Mouse (Mus musculus): ENCODE data around the gene Fuca1. TPM values are rescaled to one million over a fixed set of nuclear protein-coding genes. Genes with fewer than 3 reads are reported as not detected.

Gene Fuca1
- polyA plus RNA-seq, 1 experiment, result 43.5 TPM

- no peaks in the 10 kb centered on the region for H3K27me3 ChIP-seq (ENCODE audit: control insufficient read depth, insufficient read depth, low read length)
- no peaks in the 10 kb centered on the region for H3K36me3 ChIP-seq (ENCODE audit: control insufficient read depth, insufficient read depth, low read length)
- TF ChIP-seq POLR2A (IDR thresholded peaks at IDR 0.05; ENCODE audit: control insufficient read depth, extremely low read depth, insufficient read depth, low read length, poor library complexity) (no peak), CTCF (IDR thresholded peaks at IDR 0.05; ENCODE audit: borderline replicate concordance, control insufficient read depth, extremely low read depth, insufficient read depth, low read length, poor library complexity) (no peak)
- H3K4me1 ChIP-seq (replicated peaks; ENCODE audit: control insufficient read depth, insufficient read depth, low read length), result peaks cover 27% of the 10 kb centered on the region
- no peak overlapping the region for H3K27ac ChIP-seq (ENCODE audit: control insufficient read depth, insufficient read depth, low read length)
- H3K4me3 ChIP-seq (ENCODE audit: control insufficient read depth, insufficient read depth, low read length), result no peak overlapping the region
- DNase-seq, result no peak
- whole genome bisulfite sequencing, result 93% methylated on average over 6 of the region's 6 CpGs
These were observed 38.5 kb upstream of the Fuca1 start for GRCm38 (mm10) chr4:135882023-135882422.

DNA sequence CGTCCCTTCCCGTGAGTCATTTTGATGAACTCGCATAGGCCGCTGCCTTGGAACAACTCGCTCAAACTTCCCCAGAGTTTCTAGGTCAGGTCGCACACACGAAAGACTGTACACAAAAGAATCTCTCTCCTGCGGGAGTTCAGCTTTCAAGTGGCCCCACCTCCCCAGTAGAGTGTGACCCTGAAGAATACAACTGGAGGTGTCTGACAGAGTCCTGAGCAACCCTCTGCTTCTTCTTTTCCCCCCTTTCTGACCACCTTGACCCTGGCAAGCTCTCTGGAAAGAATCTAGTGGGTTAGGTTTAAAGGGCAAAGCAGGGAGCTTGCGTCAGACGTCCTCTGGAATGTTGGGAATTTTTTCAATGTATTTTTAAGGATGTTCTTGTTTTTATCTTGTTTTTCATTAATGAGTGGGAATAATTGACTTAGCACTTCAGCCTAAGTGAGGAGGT is 37.1 kb upstream of the Fuca1 start:
- H3K27ac ChIP-seq (ENCODE audit: control insufficient read depth, insufficient read depth, low read length), result peak overlapping the region; percentile 51
- no peaks in the 10 kb centered on the region for H3K36me3 ChIP-seq (ENCODE audit: control insufficient read depth, insufficient read depth, low read length)
- peaks cover 26% of the 10 kb centered on the region for H3K4me1 ChIP-seq (replicated peaks; ENCODE audit: control insufficient read depth, insufficient read depth, low read length)
- TF ChIP-seq CTCF (IDR thresholded peaks at IDR 0.05; ENCODE audit: borderline replicate concordance, control insufficient read depth, extremely low read depth, insufficient read depth, low read length, poor library complexity), result no peak
- no peak for TF ChIP-seq POLR2A (IDR thresholded peaks at IDR 0.05; ENCODE audit: control insufficient read depth, extremely low read depth, insufficient read depth, low read length, poor library complexity)
- WGBS, result 55% methylated on average over 10 of the region's 10 CpGs
- no peaks in the 10 kb centered on the region for H3K27me3 ChIP-seq (ENCODE audit: control insufficient read depth, insufficient read depth, low read length)
- H3K4me3 ChIP-seq (ENCODE audit: control insufficient read depth, insufficient read depth, low read length), result no peak overlapping the region
- no peak for DNase-seq

- DNase-seq, result no peak
- 33% methylated on average over 7 of the region's 7 CpGs for WGBS
These were observed 36.5 kb upstream of the Fuca1 start for GRCm38 (mm10) chr4:135883881-135884516.

GRCm38 (mm10) chr4:135884531-135884930 is 36.0 kb upstream of the Fuca1 start:
- Histone ChIP-seq H3K4me1 (replicated peaks; ENCODE audit: control insufficient read depth, insufficient read depth, low read length) (peaks cover 26% of the 10 kb centered on the region), H3K4me3 (ENCODE audit: control insufficient read depth, insufficient read depth, low read length) (no peak overlapping the region), H3K27me3 (ENCODE audit: control insufficient read depth, insufficient read depth, low read length) (no peaks in the 10 kb centered on the region), H3K27ac (ENCODE audit: control insufficient read depth, insufficient read depth, low read length) (peak overlapping the region; percentile 68), H3K36me3 (ENCODE audit: control insufficient read depth, insufficient read depth, low read length) (no peaks in the 10 kb centered on the region)
- TF ChIP-seq POLR2A (IDR thresholded peaks at IDR 0.05; ENCODE audit: control insufficient read depth, extremely low read depth, insufficient read depth, low read length, poor library complexity) (no peak), CTCF (IDR thresholded peaks at IDR 0.05; ENCODE audit: borderline replicate concordance, control insufficient read depth, extremely low read depth, insufficient read depth, low read length, poor library complexity) (no peak)
- no peak for DNase-seq
- 88% methylated on average over 6 of the region's 6 CpGs for WGBS

More at GRCm38 (mm10) chr4:135883881-135884516, 36.5 kb upstream of the Fuca1 start:
- no peak for TF ChIP-seq POLR2A (IDR thresholded peaks at IDR 0.05; ENCODE audit: control insufficient read depth, extremely low read depth, insufficient read depth, low read length, poor library complexity)
- TF ChIP-seq CTCF (IDR thresholded peaks at IDR 0.05; ENCODE audit: borderline replicate concordance, control insufficient read depth, extremely low read depth, insufficient read depth, low read length, poor library complexity), result no peak
- peaks cover 26% of the 10 kb centered on the region for H3K4me1 ChIP-seq (replicated peaks; ENCODE audit: control insufficient read depth, insufficient read depth, low read length)
- peak overlapping the region; percentile 68 for H3K27ac ChIP-seq (ENCODE audit: control insufficient read depth, insufficient read depth, low read length)
- no peaks in the 10 kb centered on the region for H3K36me3 ChIP-seq (ENCODE audit: control insufficient read depth, insufficient read depth, low read length)
- no peak overlapping the region for H3K4me3 ChIP-seq (ENCODE audit: control insufficient read depth, insufficient read depth, low read length)
- H3K27me3 ChIP-seq (ENCODE audit: control insufficient read depth, insufficient read depth, low read length), result no peaks in the 10 kb centered on the region

- no peaks in the 10 kb centered on the region for H3K36me3 ChIP-seq (ENCODE audit: control insufficient read depth, insufficient read depth, low read length)
- no peak for DNase-seq
- H3K4me1 ChIP-seq (replicated peaks; ENCODE audit: control insufficient read depth, insufficient read depth, low read length), result peaks cover 26% of the 10 kb centered on the region
- no peak overlapping the region for H3K27ac ChIP-seq (ENCODE audit: control insufficient read depth, insufficient read depth, low read length)
- no peak for TF ChIP-seq POLR2A (IDR thresholded peaks at IDR 0.05; ENCODE audit: control insufficient read depth, extremely low read depth, insufficient read depth, low read length, poor library complexity)
- no peak for TF ChIP-seq CTCF (IDR thresholded peaks at IDR 0.05; ENCODE audit: borderline replicate concordance, control insufficient read depth, extremely low read depth, insufficient read depth, low read length, poor library complexity)
- 92% methylated on average over 12 of the region's 12 CpGs for WGBS
- H3K27me3 ChIP-seq (ENCODE audit: control insufficient read depth, insufficient read depth, low read length), result no peaks in the 10 kb centered on the region
- H3K4me3 ChIP-seq (ENCODE audit: control insufficient read depth, insufficient read depth, low read length), result no peak overlapping the region
These were observed 34.9 kb upstream of the Fuca1 start for GRCm38 (mm10) chr4:135885676-135886075.

GRCm38 (mm10) chr4:135886184-135886583 is 34.4 kb upstream of the Fuca1 start:
- Histone ChIP-seq H3K27ac (ENCODE audit: control insufficient read depth, insufficient read depth, low read length) (no peak overlapping the region), H3K27me3 (ENCODE audit: control insufficient read depth, insufficient read depth, low read length) (no peaks in the 10 kb centered on the region), H3K36me3 (ENCODE audit: control insufficient read depth, insufficient read depth, low read length) (no peaks in the 10 kb centered on the region), H3K4me1 (replicated peaks; ENCODE audit: control insufficient read depth, insufficient read depth, low read length) (peaks cover 26% of the 10 kb centered on the region), H3K4me3 (ENCODE audit: control insufficient read depth, insufficient read depth, low read length) (no peak overlapping the region)
- DNase-seq, result no peak
- TF ChIP-seq POLR2A (IDR thresholded peaks at IDR 0.05; ENCODE audit: control insufficient read depth, extremely low read depth, insufficient read depth, low read length, poor library complexity) (no peak), CTCF (IDR thresholded peaks at IDR 0.05; ENCODE audit: borderline replicate concordance, control insufficient read depth, extremely low read depth, insufficient read depth, low read length, poor library complexity) (no peak)
- WGBS, result 55% methylated on average over 4 of the region's 4 CpGs
